Mouse (Mus musculus): ENCODE data around the gene Sh3pxd2a. TPM values are rescaled to one million over a fixed set of nuclear protein-coding genes. Genes with fewer than 3 reads are reported as not detected.

Sh3pxd2a gene
- 13.6 TPM for polyA plus RNA-seq (2014; fragmentation: Illumina TruSeq; extraction: RNeasy Lipid Tissue Mini Kit (QIAGEN cat#74804); ENCODE audit: insufficient read depth, low read depth, low replicate concordance)

GRCm38 (mm10) chr19:47464304-47465241, at the start of gene Sh3pxd2a:
TSS of gene Sh3pxd2a (minus strand) at chr19:47464401.

Other genes starting within 250 kb of the Sh3pxd2a start
- 11.6 TPM for gene Stn1, start 73.1 kb upstream of the Sh3pxd2a start, polyA plus RNA-seq (2014; fragmentation: Illumina TruSeq; extraction: RNeasy Lipid Tissue Mini Kit (QIAGEN cat#74804); ENCODE audit: insufficient read depth, low read depth, low replicate concordance)
- 16.4 TPM for gene Slk, start 115.3 kb upstream of the Sh3pxd2a start, polyA plus RNA-seq (2014; fragmentation: Illumina TruSeq; extraction: RNeasy Lipid Tissue Mini Kit (QIAGEN cat#74804); ENCODE audit: insufficient read depth, low read depth, low replicate concordance)
- gene Col17a1, start 227.7 kb upstream of the Sh3pxd2a start, polyA plus RNA-seq (2014; fragmentation: Illumina TruSeq; extraction: RNeasy Lipid Tissue Mini Kit (QIAGEN cat#74804); ENCODE audit: insufficient read depth, low read depth, low replicate concordance), result 2.3 TPM

Data from lung, adult 10 weeks (tissue).